Mouse (Mus musculus): Measurements from ENCODE around the gene Cnn3.

Cnn3 gene

GRCm38 (mm10) chr3:121418251-121418601 lies 8.1 kb upstream of the Cnn3 start:
- no peak for ATAC-seq (ENCODE audit: low TSS enrichment)

DNA sequence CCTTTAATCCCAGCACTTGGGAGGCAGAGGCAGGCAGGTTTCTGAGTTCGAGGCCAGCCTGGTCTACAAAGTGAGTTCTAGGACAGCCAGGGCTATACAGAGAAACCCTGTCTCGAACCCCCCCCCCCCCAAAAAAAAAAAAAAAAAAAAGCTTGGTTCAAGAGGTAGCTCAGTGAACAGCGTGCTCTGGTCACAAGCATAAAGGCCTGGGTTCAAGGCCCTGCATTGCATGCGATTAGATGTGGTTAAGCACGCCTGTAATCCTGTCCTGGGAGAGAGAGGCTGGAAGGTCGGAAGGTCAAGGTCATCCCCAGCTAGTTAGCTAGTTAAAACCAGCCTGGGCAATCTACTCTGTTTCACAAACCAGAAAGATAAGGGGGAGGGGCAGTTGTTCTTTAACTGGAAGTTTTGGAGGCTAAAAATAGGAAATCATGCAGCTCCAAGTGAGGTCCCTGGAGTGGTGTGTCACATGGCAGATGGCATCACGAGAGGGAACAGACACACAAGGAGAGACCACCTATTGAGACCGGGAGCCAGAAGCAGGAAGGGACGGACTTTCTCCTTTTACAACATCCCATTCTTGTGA lies 7.4 kb upstream of the Cnn3 start:
- ATAC-seq (ENCODE audit: low TSS enrichment) = no peak

GRCm38 (mm10) chr3:121422405-121422804 lies 3.9 kb upstream of the Cnn3 start:
- ATAC-seq (ENCODE audit: low TSS enrichment) = no peak

DNA sequence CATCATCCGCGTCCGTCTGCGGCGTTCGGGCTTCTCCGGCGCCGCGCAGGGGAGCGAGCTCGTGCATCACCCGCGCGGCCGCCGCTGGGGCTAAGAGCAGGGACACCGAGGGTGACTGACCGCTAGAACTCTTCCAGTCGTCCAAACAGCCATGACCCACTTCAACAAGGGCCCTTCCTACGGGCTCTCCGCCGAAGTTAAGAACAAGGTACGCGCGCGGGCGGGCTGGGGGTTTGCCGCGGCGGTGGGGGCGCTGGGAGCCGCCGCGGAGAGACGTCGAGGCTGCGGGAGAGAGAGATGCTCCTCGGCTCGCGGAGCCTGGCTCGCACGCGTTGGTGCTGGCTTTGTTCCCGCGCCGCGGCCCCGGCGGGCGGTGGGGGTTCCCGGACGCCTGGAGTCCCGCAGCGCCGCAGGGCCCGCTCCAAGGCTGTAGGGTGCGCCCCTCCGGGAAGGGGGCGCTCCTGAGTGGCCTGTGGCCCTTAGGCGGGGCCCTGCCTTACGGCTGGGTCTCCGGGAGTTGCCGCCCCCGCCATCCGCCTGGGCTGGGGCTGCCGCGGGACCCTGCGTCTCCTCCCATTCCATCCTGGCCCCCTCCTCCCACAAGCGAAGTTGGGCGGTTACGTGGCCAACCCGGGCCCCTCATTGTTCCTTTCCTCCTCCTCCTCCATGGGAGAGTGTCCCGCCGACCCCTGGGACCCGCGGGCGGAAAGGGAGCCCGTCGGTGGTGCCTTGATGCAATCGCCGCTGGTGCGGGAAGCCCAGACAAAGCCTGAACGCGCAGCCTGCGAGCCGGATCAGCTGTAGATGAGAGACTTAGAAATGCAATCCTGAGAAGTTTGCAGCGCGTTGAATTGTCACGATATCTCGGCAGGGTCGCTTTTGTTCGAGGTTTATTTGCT lies 573 bp downstream of the Cnn3 start:
- ATAC-seq (ENCODE audit: low TSS enrichment) = peak; percentile 49

- ATAC-seq (ENCODE audit: low TSS enrichment) = peak; percentile 39
These were observed 1.2 kb downstream of the Cnn3 start for GRCm38 (mm10) chr3:121427520-121427908.

DNA sequence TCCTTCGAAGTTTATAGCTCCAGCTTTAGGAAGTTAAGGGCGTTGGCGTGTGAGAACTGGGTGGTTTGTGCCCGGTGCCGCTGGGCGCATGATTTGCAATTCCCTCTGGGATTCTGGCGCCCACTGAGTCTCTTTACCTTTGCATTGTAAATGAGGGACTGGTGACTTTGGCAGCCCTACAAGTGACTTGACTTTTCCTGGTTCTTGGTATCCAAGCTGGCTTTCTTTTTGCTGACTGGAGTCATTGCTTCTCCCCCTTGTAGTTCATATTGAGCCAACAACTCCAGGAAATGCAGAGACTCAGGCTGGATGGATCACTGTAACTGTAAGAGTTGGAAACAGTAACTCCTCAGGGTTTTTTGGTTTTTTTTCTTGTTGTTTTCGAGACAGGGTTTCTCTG lies 1.9 kb downstream of the Cnn3 start:
- ATAC-seq (ENCODE audit: low TSS enrichment) = no peak; the same call in 1 of the 2 replicates

DNA sequence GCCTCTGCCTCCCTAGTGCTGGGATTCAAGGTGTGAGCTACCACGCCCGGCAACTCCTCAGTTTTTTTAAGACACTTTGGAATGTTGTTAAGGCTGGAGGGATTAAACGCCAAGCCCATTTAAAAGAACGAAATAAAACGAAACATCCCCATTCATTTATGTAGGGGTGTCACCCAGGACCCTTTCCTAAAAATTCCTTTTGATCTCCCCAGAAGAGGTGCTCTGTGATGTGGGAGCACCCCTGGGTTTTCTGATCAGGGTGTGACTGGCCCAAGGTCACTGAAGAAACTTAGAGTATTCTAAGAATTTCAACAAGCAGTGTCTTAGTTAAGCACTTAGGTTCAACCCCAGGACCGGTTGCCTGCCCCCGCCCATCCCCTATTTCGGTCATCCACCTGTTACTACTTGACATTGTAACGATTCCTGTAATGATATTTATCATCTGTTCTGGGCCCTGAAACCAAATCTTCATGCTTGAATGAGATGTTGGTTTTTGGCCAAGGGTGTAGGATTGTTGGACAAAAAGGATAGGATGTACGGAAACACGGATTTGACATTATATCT lies 2.5 kb downstream of the Cnn3 start:
- ATAC-seq (ENCODE audit: low TSS enrichment) = no peak

DNA sequence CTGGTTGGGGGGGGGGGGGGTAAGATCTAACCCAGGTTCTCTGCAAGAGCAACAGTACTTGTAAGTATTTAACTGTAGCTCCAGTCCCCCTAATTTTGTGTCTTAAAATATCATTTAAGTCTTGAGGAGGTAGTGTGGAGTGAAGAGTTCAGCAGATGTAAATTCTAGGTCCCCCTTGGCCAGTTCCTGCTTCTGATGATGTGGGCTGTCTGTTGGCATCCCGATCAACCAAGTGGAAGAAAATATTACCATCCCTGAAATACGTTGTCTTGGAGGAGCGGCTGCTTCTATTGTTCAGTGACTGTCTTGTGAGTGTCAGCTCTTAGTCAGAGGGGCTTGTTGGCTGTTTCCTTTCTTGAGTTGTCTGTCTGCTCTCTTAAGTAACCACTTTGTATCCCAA lies 3.2 kb downstream of the Cnn3 start:
- ATAC-seq (ENCODE audit: low TSS enrichment) = no peak

DNA sequence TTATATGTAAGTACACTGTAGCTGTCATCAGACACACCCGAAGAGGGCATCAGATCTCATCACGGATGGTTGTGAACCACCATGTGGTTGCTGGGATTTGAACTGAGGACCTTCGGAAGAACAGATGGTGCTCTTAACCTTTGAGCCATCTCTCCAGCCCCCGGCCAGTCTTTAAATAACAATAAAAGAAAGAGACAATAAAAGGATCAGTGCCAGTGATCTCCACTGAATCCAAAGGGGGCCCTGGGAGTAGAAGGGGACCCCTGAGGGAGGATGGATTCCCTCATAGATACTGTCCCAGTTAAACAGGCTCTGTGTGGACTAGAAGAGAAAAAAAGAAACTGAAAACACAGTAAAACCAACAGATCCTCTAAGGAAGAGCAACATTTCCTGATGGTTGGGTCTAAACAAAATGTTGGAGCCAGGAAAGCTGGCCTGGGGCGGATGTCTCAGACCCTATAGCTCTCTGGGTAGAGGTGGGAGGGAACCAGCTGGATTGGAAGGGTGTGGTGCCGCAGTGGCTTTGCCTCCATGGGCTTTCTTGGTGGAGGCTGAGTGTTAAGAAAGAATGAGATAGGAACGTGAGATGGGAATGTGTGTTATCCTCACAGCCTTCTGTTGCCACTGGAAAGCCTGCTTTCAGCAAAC lies 4.1 kb downstream of the Cnn3 start:
- ATAC-seq (ENCODE audit: low TSS enrichment) = no peak

- no peak for ATAC-seq (ENCODE audit: low TSS enrichment)
These were observed 7.1 kb downstream of the Cnn3 start for GRCm38 (mm10) chr3:121433359-121433758.

GRCm38 (mm10) chr3:121433968-121434533 lies 7.8 kb downstream of the Cnn3 start:
- ATAC-seq (ENCODE audit: low TSS enrichment) = peak; percentile 78

DNA sequence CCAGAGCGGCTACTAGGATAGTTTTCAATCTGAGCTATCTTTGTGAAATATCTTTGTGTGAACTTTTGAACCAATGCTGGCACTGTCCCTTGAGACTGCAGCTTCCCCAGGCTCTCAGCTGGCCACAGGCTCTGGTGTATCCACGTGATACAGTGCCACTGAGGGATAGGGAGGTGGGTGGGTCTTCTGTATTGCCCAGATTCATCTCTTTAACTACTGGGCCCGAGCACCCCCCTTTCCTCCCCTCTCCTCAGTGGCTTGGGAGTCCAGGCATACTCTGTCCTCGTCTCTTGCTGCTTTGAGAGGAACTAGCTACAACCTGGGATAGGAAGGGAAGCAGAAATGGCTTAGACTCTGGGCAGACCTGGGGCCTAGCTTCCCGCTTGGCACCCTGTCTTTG lies 9.0 kb downstream of the Cnn3 start:
- ATAC-seq (ENCODE audit: low TSS enrichment) = no peak

GRCm38 (mm10) chr3:121437070-121437469 lies 10.8 kb downstream of the Cnn3 start:
- ATAC-seq (ENCODE audit: low TSS enrichment) = no peak

- no peak for ATAC-seq (ENCODE audit: low TSS enrichment)
These were observed 11.7 kb downstream of the Cnn3 start for GRCm38 (mm10) chr3:121437996-121438395.

GRCm38 (mm10) chr3:121439623-121440161 lies 13.4 kb downstream of the Cnn3 start:
- no peak for ATAC-seq (ENCODE audit: low TSS enrichment)

GRCm38 (mm10) chr3:121441504-121441903 lies 15.2 kb downstream of the Cnn3 start:
- no peak for ATAC-seq (ENCODE audit: low TSS enrichment)

- ATAC-seq (ENCODE audit: low TSS enrichment) = no peak
These were observed 16.0 kb downstream of the Cnn3 start for GRCm38 (mm10) chr3:121442288-121442687.

GRCm38 (mm10) chr3:121443861-121444271 lies 17.6 kb downstream of the Cnn3 start:
- ATAC-seq (ENCODE audit: low TSS enrichment) = no peak

DNA sequence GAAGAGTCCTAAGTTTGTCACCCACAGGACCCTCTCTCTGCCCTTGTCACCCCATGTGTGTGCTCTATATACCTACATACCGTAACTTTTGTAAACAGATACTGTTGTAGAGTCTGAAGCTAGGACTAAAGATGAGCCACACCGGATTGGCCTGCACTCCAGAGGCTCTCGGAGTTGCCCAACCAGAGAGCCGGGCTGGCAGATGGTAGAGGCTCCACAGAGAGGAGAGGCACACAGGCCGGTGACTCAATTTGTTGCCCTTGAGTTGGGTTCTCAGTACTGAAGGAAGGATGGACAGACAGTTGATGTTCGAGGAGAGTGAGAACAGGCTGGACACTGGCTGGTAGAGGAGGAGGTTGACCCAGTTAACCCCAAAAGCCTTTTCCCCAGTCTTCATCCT lies 18.1 kb downstream of the Cnn3 start:
- no peak for ATAC-seq (ENCODE audit: low TSS enrichment)

GRCm38 (mm10) chr3:121446454-121446853 lies 20.2 kb downstream of the Cnn3 start:
- no peak for ATAC-seq (ENCODE audit: low TSS enrichment)

DNA sequence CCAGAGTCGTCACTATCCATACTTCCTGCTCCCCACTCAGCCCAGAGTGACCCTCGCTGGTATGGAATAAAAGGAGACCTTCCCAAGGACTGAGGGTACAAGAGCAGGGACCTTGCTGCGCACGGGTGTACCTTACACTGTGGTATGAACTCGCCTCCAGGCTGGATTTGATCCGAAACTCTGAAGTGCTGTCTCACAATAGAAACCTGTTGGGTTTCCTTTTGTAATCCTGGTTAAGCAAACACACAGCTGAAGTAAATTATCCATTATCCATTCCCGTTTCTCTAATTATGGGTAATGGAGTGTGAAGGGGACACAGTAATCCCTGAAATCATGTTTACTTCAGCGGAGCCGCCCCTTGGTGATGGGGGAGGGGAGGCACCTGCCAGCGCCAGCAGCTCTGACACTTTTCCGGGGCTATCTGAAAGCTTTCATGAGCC lies 21.8 kb downstream of the Cnn3 start:
- no peak for ATAC-seq (ENCODE audit: low TSS enrichment)

DNA sequence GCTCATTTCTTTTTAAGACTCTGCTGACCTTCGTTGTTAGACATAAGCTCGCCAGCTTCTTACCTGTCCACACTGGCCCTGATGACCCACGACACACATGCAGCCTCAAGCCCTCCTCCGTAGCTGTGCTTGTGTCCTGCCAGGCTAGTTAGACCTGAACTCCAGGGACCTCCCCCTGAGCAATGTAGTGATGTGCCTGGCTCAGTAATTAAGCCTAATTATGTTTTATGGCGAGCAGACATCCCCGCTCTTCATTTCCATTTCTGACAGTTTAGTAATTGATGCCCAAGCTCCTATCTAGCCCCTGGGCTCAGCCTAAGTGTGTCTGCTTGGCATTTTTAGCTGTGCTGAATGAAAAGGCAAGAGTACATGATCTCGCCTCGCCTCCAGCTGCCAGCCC lies 22.3 kb downstream of the Cnn3 start:
- no peak for ATAC-seq (ENCODE audit: low TSS enrichment)
